Mouse (Mus musculus): Measurements from ENCODE around the gene Epha2. TPM values are rescaled to one million over a fixed set of nuclear protein-coding genes. Genes with fewer than 3 reads are reported as not detected.

Epha2 gene
- polyA plus RNA-seq, 1 experiment from 2014 or later: 3.4 TPM

- no peaks in the 10 kb centered on the region for H3K9me3 ChIP-seq (ENCODE audit: control insufficient read depth, low read length)
- H3K27me3 ChIP-seq (replicated peaks; ENCODE audit: control insufficient read depth, insufficient read depth, low read length): peaks cover 31% of the 10 kb centered on the region
- H3K36me3 ChIP-seq (ENCODE audit: control insufficient read depth, insufficient read depth, low read length): no peaks in the 10 kb centered on the region
- WGBS: 66% methylated on average over 8 of the region's 8 CpGs
- H3K4me2 ChIP-seq (ENCODE audit: low read length): no peak overlapping the region
- no peak overlapping the region for H3K4me3 ChIP-seq (ENCODE audit: low read depth, low read length)
- no peak overlapping the region for H3K27ac ChIP-seq (ENCODE audit: low read depth)
- H3K9ac ChIP-seq (ENCODE audit: low read length): no peak overlapping the region
- DNase-seq (ENCODE audit: low spot score) (no peak), ATAC-seq (replicated peaks; ENCODE audit: low FRiP score, low TSS enrichment, low read depth) (no peak)
- H3K4me1 ChIP-seq (replicated peaks; ENCODE audit: control insufficient read depth, insufficient read depth, low read length): peaks cover under 1% of the 10 kb centered on the region; the same call in 1 of the 2 replicates
Measured at GRCm38 (mm10) chr4:141365126-141365525, 64.1 kb downstream of the Epha2 start.

- no peak overlapping the region for H3K9ac ChIP-seq (ENCODE audit: low read length)
- no peaks in the 10 kb centered on the region for H3K9me3 ChIP-seq (ENCODE audit: control insufficient read depth, low read length)
- no peaks in the 10 kb centered on the region for H3K36me3 ChIP-seq (ENCODE audit: control insufficient read depth, insufficient read depth, low read length)
- ATAC-seq (replicated peaks; ENCODE audit: low FRiP score, low TSS enrichment, low read depth) (no peak), DNase-seq (ENCODE audit: low spot score) (no peak)
- H3K4me2 ChIP-seq (ENCODE audit: low read length): no peak overlapping the region
- no peaks in the 10 kb centered on the region for H3K4me1 ChIP-seq (replicated peaks; ENCODE audit: control insufficient read depth, insufficient read depth, low read length)
- H3K27me3 ChIP-seq (replicated peaks; ENCODE audit: control insufficient read depth, insufficient read depth, low read length): peaks cover 31% of the 10 kb centered on the region
- H3K27ac ChIP-seq (ENCODE audit: low read depth): no peak overlapping the region
- H3K4me3 ChIP-seq (ENCODE audit: low read depth, low read length): no peak overlapping the region
- 60% methylated on average over 7 of the region's 7 CpGs for WGBS
Measured at GRCm38 (mm10) chr4:141365876-141366275, 64.8 kb downstream of the Epha2 start.

DNA sequence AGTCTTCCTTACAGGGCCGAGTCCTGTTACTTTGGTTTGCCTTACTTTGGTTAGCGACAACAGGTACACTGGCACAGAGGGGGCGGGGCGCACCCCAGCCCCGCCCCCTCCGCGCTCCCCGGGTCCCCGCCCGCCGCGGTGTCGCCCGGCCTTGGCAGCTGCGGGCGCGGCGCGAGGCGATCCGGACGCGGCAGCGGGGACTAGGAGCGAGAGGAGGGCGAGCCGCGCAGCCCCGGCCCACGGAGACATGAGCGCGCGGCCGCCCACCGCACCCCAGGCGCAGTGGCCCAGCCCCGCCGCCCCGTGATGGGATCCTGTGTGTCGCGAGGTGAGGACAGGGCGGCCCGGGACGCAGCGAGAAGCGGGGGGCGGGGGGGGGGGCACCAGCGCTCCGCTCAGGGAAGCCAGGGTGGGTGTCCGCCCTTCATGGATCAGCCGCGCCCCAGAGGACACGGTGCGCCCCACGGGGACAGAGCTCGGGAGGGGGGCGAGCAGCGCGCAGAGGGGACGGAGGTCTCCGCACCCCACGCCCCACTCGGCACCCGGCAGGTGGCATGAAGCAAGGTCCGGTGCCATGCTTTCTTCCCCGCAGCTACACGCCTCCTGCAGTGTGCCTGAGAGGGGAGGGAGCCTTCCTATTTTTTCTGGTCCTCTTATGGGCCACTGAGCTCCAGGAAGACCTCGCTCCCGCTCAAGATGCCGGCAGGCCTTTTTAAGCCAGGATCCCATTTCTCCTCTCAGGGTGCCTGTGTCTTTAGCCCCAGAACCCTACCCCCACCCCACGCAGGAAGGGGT lies 67.2 kb downstream of the Epha2 start, which contains the start of gene Fam131c:
Fam131c (plus strand) TSS at position 224 of the 795 bp plus-strand sequence.
- H3K4me3 ChIP-seq (ENCODE audit: low read depth, low read length): peak within 1 kb of the TSS; percentile 46
- H3K4me1 ChIP-seq (replicated peaks; ENCODE audit: control insufficient read depth, insufficient read depth, low read length): no peaks in the 10 kb centered on the region
- peaks cover 31% of the 10 kb centered on the region for H3K27me3 ChIP-seq (replicated peaks; ENCODE audit: control insufficient read depth, insufficient read depth, low read length)
- no peak within 1 kb of the TSS for H3K27ac ChIP-seq (ENCODE audit: low read depth)
- under 1% methylated on average over 60 of the region's 71 CpGs for WGBS
- H3K9me3 ChIP-seq (ENCODE audit: control insufficient read depth, low read length): no peaks in the 10 kb centered on the region
- DNase-seq (ENCODE audit: low spot score) (peak; percentile 63), ATAC-seq (replicated peaks; ENCODE audit: low FRiP score, low TSS enrichment, low read depth) (peak; percentile 38)
- peak within 1 kb of the TSS; percentile 97 for H3K4me2 ChIP-seq (ENCODE audit: low read length)
- H3K36me3 ChIP-seq (ENCODE audit: control insufficient read depth, insufficient read depth, low read length): no peaks in the 10 kb centered on the region
- H3K9ac ChIP-seq (ENCODE audit: low read length): peak within 1 kb of the TSS; percentile 53

GRCm38 (mm10) chr4:141372426-141372825 lies 71.4 kb downstream of the Epha2 start:
- ATAC-seq (replicated peaks; ENCODE audit: low FRiP score, low TSS enrichment, low read depth) (no peak), DNase-seq (ENCODE audit: low spot score) (no peak)
- Histone ChIP-seq H3K27ac (ENCODE audit: low read depth) (no peak overlapping the region), H3K4me1 (replicated peaks; ENCODE audit: control insufficient read depth, insufficient read depth, low read length) (no peaks in the 10 kb centered on the region), H3K9ac (ENCODE audit: low read length) (no peak overlapping the region), H3K27me3 (replicated peaks; ENCODE audit: control insufficient read depth, insufficient read depth, low read length) (peaks cover 13% of the 10 kb centered on the region; the same call in 1 of the 2 replicates), H3K4me3 (ENCODE audit: low read depth, low read length) (no peak overlapping the region), H3K9me3 (ENCODE audit: control insufficient read depth, low read length) (no peaks in the 10 kb centered on the region), H3K36me3 (ENCODE audit: control insufficient read depth, insufficient read depth, low read length) (no peaks in the 10 kb centered on the region), H3K4me2 (ENCODE audit: low read length) (no peak overlapping the region)
- 89% methylated on average over 5 of the region's 5 CpGs for WGBS

Small RNA genes lying within 50 kb of the gene (microRNA-seq; reads per million reads assigned to microRNA genes)
- gene Gm25690: not detected

Other genes starting within 250 kb of the Epha2 start
- gene Crocc, start 240.7 kb upstream of the Epha2 start, polyA plus RNA-seq (2014; fragmentation: Nextera tagmentation; extraction: Ambion mirVana): 6.6 TPM in 2 replicates
- 59.7 and 60.0 TPM in 2 replicates for gene Necap2, start 222.9 kb upstream of the Epha2 start, polyA plus RNA-seq (2014; fragmentation: Nextera tagmentation; extraction: Ambion mirVana)
- 0.20 and 0.31 TPM in 2 replicates for gene Spata21, start 212.9 kb upstream of the Epha2 start, polyA plus RNA-seq (2014; fragmentation: Nextera tagmentation; extraction: Ambion mirVana)
- 33.9 and 37.0 TPM in 2 replicates for gene Szrd1, start 161.5 kb upstream of the Epha2 start, polyA plus RNA-seq (2014; fragmentation: Nextera tagmentation; extraction: Ambion mirVana)
- 25.9 and 26.0 TPM in 2 replicates for gene Fbxo42, start 153.3 kb upstream of the Epha2 start, polyA plus RNA-seq (2014; fragmentation: Nextera tagmentation; extraction: Ambion mirVana)
- gene Rsg1, start 87.3 kb upstream of the Epha2 start, polyA plus RNA-seq (2014; fragmentation: Nextera tagmentation; extraction: Ambion mirVana): 4.6 and 4.9 TPM in 2 replicates
- 14.2 and 15.8 TPM in 2 replicates for gene Arhgef19, start 61.7 kb upstream of the Epha2 start, polyA plus RNA-seq (2014; fragmentation: Nextera tagmentation; extraction: Ambion mirVana)
- gene Fam131c, start 67.0 kb downstream of the Epha2 start, polyA plus RNA-seq (2014; fragmentation: Nextera tagmentation; extraction: Ambion mirVana): 2.4 and 2.9 TPM in 2 replicates
- 0.30 TPM in 1 of 2 replicates, not detected in the other for gene Clcnka, start 97.5 kb downstream of the Epha2 start, polyA plus RNA-seq (2014; fragmentation: Nextera tagmentation; extraction: Ambion mirVana)
- gene Clcnkb, start 114.8 kb downstream of the Epha2 start, polyA plus RNA-seq (2014; fragmentation: Nextera tagmentation; extraction: Ambion mirVana): 0.51 TPM in 1 of 2 replicates, not detected in the other
- gene Hspb7, start 119.5 kb downstream of the Epha2 start, polyA plus RNA-seq (2014; fragmentation: Nextera tagmentation; extraction: Ambion mirVana): 3.5 and 3.8 TPM in 2 replicates
- 0.20 TPM in 1 of 2 replicates, not detected in the other for gene Srarp, start 134.9 kb downstream of the Epha2 start, polyA plus RNA-seq (2014; fragmentation: Nextera tagmentation; extraction: Ambion mirVana)
- 29.9 and 30.9 TPM in 2 replicates for gene Zbtb17, start 143.4 kb downstream of the Epha2 start, polyA plus RNA-seq (2014; fragmentation: Nextera tagmentation; extraction: Ambion mirVana)
- gene Spen, start 237.4 kb downstream of the Epha2 start, polyA plus RNA-seq (2014; fragmentation: Nextera tagmentation; extraction: Ambion mirVana): 12.8 and 14.9 TPM in 2 replicates